In the genomic region with DNA sequence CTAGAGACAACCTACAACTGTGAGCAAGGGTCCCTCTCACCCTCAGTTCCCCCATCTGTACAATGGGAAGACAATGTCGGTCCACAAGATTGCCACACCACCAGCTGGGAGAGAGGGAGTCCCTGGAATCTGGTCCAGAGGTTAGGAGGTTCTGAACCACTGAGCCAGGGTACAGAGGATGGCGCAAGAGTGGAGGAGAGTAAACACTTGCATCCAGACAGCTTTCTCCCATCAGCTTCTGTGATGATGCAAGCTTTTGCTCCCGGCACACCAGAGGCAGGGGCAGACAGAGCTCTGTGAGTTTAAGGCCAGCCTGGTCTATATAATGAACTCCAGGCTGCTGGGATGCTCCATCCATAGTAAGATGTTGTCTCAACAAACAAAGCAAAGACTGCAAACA, we compare ENCODE assay signal across 12 mouse cellular contexts. TPM values are rescaled to one million over a fixed set of nuclear protein-coding genes. Genes with fewer than 3 reads are reported as not detected.
DNase-seq lines count a peak whose midpoint lies in the region; ATAC-seq lines count a peak whose summit lies in the region.
"Had no signal": no experiment of that assay in that cellular context is flagged by ENCODE, and none has a peak within 500 bp of the region (broad histone marks: within the 10 kb centered on the region; RNA-seq: fewer than 3 reads in every experiment).

No protein-coding gene starts in this region.

- no peak overlapping the region for H3K4me2 ChIP-seq in neural tube, embryonic 13.5 days
- H3K4me2 ChIP-seq in neural tube, embryonic 15.5 days = no peak overlapping the region
- no peak overlapping the region for H3K4me2 ChIP-seq in liver, embryonic 12.5 days

- no peaks in the 10 kb centered on the region for H3K9me3 ChIP-seq in neural tube, embryonic 13.5 days
- H3K9me3 ChIP-seq in neural tube, embryonic 15.5 days (replicated peaks) = no peaks in the 10 kb centered on the region
- no peaks in the 10 kb centered on the region for H3K9me3 ChIP-seq in liver, embryonic 12.5 days (replicated peaks)

- H3K4me3 ChIP-seq in neural tube, embryonic 13.5 days = no peak overlapping the region
- H3K4me3 ChIP-seq in neural tube, embryonic 15.5 days (replicated peaks) = no peak overlapping the region
- H3K4me3 ChIP-seq in liver, embryonic 12.5 days = no peak overlapping the region

- peaks cover 80% of the 10 kb centered on the region for H3K4me1 ChIP-seq in neural tube, embryonic 13.5 days (replicated peaks)
- H3K4me1 ChIP-seq in neural tube, embryonic 15.5 days = peaks cover 61% of the 10 kb centered on the region
- peaks cover 62% of the 10 kb centered on the region for H3K4me1 ChIP-seq in liver, embryonic 12.5 days

- DNase-seq in adrenal gland, adult 2 months = peak; percentile 55
- DNase-seq in adrenal gland, postnatal 4 days (ENCODE audit: low spot score in 2 of 2) = no peak
- DNase-seq in yolk sac, embryonic 10.5 days (ENCODE audit: low spot score) = peak; percentile 87
- DNase-seq in T-cell, adult 2 months (ENCODE audit: low spot score) = no peak
- DNase-seq in spleen, postnatal 10 days (ENCODE audit: low spot score in 2 of 2) = no peak
- DNase-seq: cerebellum, postnatal 25 days; gastrocnemius, postnatal 25 days had no signal

- peak overlapping the region; percentile 84 for H3K27ac ChIP-seq in neural tube, embryonic 13.5 days (replicated peaks)
- H3K27ac ChIP-seq in neural tube, embryonic 15.5 days (replicated peaks) = no peak overlapping the region
- H3K27ac ChIP-seq in liver, embryonic 12.5 days = no peak overlapping the region

- no peaks in the 10 kb centered on the region for H3K36me3 ChIP-seq in neural tube, embryonic 13.5 days
- no peaks in the 10 kb centered on the region for H3K36me3 ChIP-seq in neural tube, embryonic 15.5 days
- no peaks in the 10 kb centered on the region for H3K36me3 ChIP-seq in liver, embryonic 12.5 days

- 60% methylated on average over 3 of the region's 3 CpGs for WGBS in neural tube, embryonic 13.5 days
- WGBS in neural tube, embryonic 15.5 days = 35% methylated on average over 3 of the region's 3 CpGs
- 59% methylated on average over 3 of the region's 3 CpGs for WGBS in liver, embryonic 12.5 days (ENCODE audit: insufficient replicate concordance)

- H3K9ac ChIP-seq in neural tube, embryonic 13.5 days = peak overlapping the region; percentile 26; the same call in 1 of the 2 replicates
- no peak overlapping the region for H3K9ac ChIP-seq in neural tube, embryonic 15.5 days (replicated peaks)
- H3K9ac ChIP-seq in liver, embryonic 12.5 days = no peak overlapping the region

- peaks cover 39% of the 10 kb centered on the region for H3K27me3 ChIP-seq in neural tube, embryonic 13.5 days
- peaks cover 30% of the 10 kb centered on the region for H3K27me3 ChIP-seq in neural tube, embryonic 15.5 days (replicated peaks)
- peaks cover 60% of the 10 kb centered on the region for H3K27me3 ChIP-seq in liver, embryonic 12.5 days (replicated peaks)

- ATAC-seq in neural tube, embryonic 13.5 days (ENCODE audit: low read depth) = no peak; the same call in 1 of the 2 replicates
- no peak for ATAC-seq in neural tube, embryonic 15.5 days (ENCODE audit: low FRiP score)
- ATAC-seq in liver, embryonic 12.5 days = peak; percentile 45

RNA-seq across cellular contexts. Expression of gene Cdc42ep1, which starts 2.2 kb away (rescaled TPM):
- 10 to 100 TPM; 36.9 to 57.2 TPM for total RNA-seq in adrenal gland, adult 2 months (2021)
- 100 and 122 TPM in 2 replicates for polyA plus RNA-seq in adrenal gland, adult 2 months (2012; rRNA removed)
- total RNA-seq in adrenal gland, postnatal 4 days (2021) = 10 to 100 TPM; 56.7 to 59.1 TPM
- polyA plus RNA-seq in neural tube, embryonic 13.5 days (2015; fragmentation: Nextera tagmentation; extraction: Ambion mirVana) = 11.5 and 13.7 TPM in 2 replicates
- polyA plus RNA-seq in neural tube, embryonic 15.5 days (2015; fragmentation: Nextera tagmentation; extraction: Ambion mirVana) = 12.0 and 16.2 TPM in 2 replicates
- 17.6 and 18.1 TPM in 2 replicates for polyA plus RNA-seq in liver, embryonic 12.5 days (2016; fragmentation: Nextera tagmentation; extraction: Ambion mirVana)

RNA-seq across cellular contexts. Expression of gene Lgals2, which starts 15.1 kb away (rescaled TPM):
- total RNA-seq in adrenal gland, adult 2 months (2021) = 1 to 10 TPM in 1 of 2 experiments, under 1 TPM in 1; 0.52 to 1.8 TPM
- 0.73 and 0.74 TPM in 2 replicates for polyA plus RNA-seq in adrenal gland, adult 2 months (2012; rRNA removed)
- 1 to 10 TPM; 2.6 to 2.9 TPM for total RNA-seq in adrenal gland, postnatal 4 days (2021)
- polyA plus RNA-seq in neural tube, embryonic 13.5 days (2015; fragmentation: Nextera tagmentation; extraction: Ambion mirVana) = not detected in 2 replicates
- 26.1 TPM in 1 of 2 replicates, not detected in the other for polyA plus RNA-seq in neural tube, embryonic 15.5 days (2015; fragmentation: Nextera tagmentation; extraction: Ambion mirVana)
- 7.0 and 9.5 TPM in 2 replicates for polyA plus RNA-seq in liver, embryonic 12.5 days (2016; fragmentation: Nextera tagmentation; extraction: Ambion mirVana)
- total RNA-seq: gastrocnemius, postnatal 25 days; layer of hippocampus, postnatal 25 days had no signal
- polyA plus RNA-seq: neural tube, embryonic 14.5 days had no signal

RNA-seq across cellular contexts. Expression of gene Gga1, which starts 36.7 kb away (rescaled TPM):
- total RNA-seq in adrenal gland, adult 2 months (2021) = 10 to 100 TPM; 51.9 to 56.2 TPM
- 138 and 147 TPM in 2 replicates for polyA plus RNA-seq in adrenal gland, adult 2 months (2012; rRNA removed)
- 10 to 100 TPM; 58.8 to 65.5 TPM for total RNA-seq in adrenal gland, postnatal 4 days (2021)
- 44.0 and 51.0 TPM in 2 replicates for polyA plus RNA-seq in neural tube, embryonic 13.5 days (2015; fragmentation: Nextera tagmentation; extraction: Ambion mirVana)
- 42.6 and 44.1 TPM in 2 replicates for polyA plus RNA-seq in neural tube, embryonic 15.5 days (2015; fragmentation: Nextera tagmentation; extraction: Ambion mirVana)
- 32.2 and 33.5 TPM in 2 replicates for polyA plus RNA-seq in liver, embryonic 12.5 days (2016; fragmentation: Nextera tagmentation; extraction: Ambion mirVana)

RNA-seq across cellular contexts. Expression of gene Card10, which starts 37.4 kb away (rescaled TPM):
- total RNA-seq in adrenal gland, adult 2 months (2021) = 10 to 100 TPM in 1 of 2 experiments, 1 to 10 TPM in 1; 4.9 to 10.9 TPM
- polyA plus RNA-seq in adrenal gland, adult 2 months (2012; rRNA removed) = 18.1 and 26.5 TPM in 2 replicates
- total RNA-seq in adrenal gland, postnatal 4 days (2021) = 10 to 100 TPM; 11.8 to 14.5 TPM
- 1.7 and 2.0 TPM in 2 replicates for polyA plus RNA-seq in neural tube, embryonic 13.5 days (2015; fragmentation: Nextera tagmentation; extraction: Ambion mirVana)
- polyA plus RNA-seq in neural tube, embryonic 15.5 days (2015; fragmentation: Nextera tagmentation; extraction: Ambion mirVana) = 1.9 and 3.7 TPM in 2 replicates
- polyA plus RNA-seq in liver, embryonic 12.5 days (2016; fragmentation: Nextera tagmentation; extraction: Ambion mirVana) = 2.3 and 2.5 TPM in 2 replicates

RNA-seq across cellular contexts. Expression of gene Gm49510, which starts 59.2 kb away (rescaled TPM):
- not detected for total RNA-seq in adrenal gland, adult 2 months (2021)
- polyA plus RNA-seq in adrenal gland, adult 2 months (2012; rRNA removed) = not detected in 2 replicates
- not detected for total RNA-seq in adrenal gland, postnatal 4 days (2021)
- polyA plus RNA-seq in neural tube, embryonic 13.5 days (2015; fragmentation: Nextera tagmentation; extraction: Ambion mirVana) = 0.37 TPM in 1 of 2 replicates, not detected in the other
- polyA plus RNA-seq in neural tube, embryonic 15.5 days (2015; fragmentation: Nextera tagmentation; extraction: Ambion mirVana) = not detected in 2 replicates
- 0.17 and 0.43 TPM in 2 replicates for polyA plus RNA-seq in liver, embryonic 12.5 days (2016; fragmentation: Nextera tagmentation; extraction: Ambion mirVana)
- total RNA-seq: layer of hippocampus, postnatal 25 days had no signal

Comparison
In these comparisons a context has a peak if more than half of its experiments do, and no peak if none do; other contexts are left out.
1. DNase-seq: peak in adrenal gland, adult 2 months (single experiment) and yolk sac, embryonic 10.5 days (single experiment); none in adrenal gland, postnatal 4 days (0 of 2), T-cell, adult 2 months (single experiment) and spleen, postnatal 10 days (0 of 2).